Mouse (Mus musculus) megakaryocyte-erythroid progenitor cell, adult 5-6 weeks (primary cell): ENCODE measurements around the gene Asic4. TPM values are rescaled to one million over a fixed set of nuclear protein-coding genes. Genes with fewer than 3 reads are reported as not detected.

Experiments
- ATAC-seq: replicated peaks from 2 replicates; pipeline ENCODE4 v1.8.0; 2016; ENCODE audit warnings: mild to moderate bottlenecking, inconsistent platforms; ENCODE audit not compliant: severe bottlenecking, poor library complexity, low FRiP score, low TSS enrichment
- total RNA-seq, 2 experiments: library from RNA; stranded (forward) in 1 of 2; stranded (reverse) in 1 of 2; fragments of 200-1000, 215-1000 nt in 1 of 2; fragments of >200 nt in 1 of 2; fragmentation: Nextera tagmentation in 1 of 2; gene quantifications; 2 replicates each; pipeline ENCODE4 v1.2.3; 2014 to 2017

Gene Asic4
- total RNA-seq, 2 experiments from 2014 or later: not detected

DNA sequence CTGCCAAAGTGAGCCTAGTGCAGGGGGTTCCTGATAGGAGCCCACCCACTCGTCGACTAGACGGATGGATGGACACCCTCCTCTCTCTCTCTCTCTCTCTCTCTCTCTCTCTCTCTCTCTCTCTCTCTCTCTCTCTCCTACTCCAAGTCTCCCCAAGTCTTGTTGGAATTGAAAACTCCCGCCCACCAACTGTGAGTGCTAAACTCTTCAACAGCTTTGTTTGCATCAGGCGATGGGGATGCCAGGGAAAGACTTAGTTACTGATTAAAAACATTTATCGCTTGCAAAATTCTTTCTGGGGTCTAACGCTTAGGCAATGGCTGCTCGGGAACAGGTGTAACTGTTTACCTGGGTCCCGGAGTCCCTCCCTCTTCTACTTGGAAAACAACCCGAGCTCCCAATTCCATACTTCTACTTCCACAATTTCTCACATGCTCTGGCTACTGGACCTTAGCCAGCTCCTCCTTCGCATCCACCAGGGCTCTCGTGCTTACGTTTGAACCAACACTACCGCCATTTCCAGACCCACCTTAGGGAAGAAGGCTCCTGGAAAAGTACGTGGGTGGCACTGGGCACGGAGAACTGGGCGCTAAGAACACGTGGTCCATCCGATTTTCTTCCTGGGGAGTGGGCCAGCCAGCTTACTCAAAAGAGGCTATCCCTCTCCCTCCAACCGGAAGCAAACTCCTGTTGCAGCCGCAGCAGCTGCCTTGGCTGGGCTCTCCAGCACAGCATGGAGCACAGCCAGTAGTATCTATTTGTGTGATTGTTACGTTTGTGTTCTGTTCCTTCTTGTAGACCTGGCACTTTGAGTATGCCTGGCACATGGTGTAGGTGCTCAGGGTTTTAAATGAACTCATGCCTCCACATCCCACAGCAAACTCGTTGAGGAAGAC lies 8.8 kb downstream of the Asic4 start:
- ATAC-seq: no peak

DNA sequence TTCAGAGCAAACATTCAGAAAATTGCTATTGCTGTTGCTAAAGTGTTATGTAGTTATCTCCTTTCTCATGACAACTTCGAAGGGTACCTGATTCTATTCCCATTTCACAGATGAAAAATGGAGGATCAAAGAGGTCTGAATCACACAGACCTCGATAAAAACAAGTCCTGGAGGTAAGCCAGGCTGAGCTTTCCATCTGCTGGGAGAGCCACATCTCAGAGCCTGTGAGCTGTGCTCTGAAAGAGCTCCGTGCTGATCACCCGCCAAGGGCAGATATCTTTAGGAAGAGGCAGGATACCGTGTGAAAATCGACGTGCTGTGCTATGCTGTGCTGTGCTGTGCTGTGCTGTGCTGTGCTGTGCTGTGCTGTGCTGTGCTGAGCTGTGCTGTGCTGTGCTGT lies 10.1 kb downstream of the Asic4 start:
- no peak for ATAC-seq

DNA sequence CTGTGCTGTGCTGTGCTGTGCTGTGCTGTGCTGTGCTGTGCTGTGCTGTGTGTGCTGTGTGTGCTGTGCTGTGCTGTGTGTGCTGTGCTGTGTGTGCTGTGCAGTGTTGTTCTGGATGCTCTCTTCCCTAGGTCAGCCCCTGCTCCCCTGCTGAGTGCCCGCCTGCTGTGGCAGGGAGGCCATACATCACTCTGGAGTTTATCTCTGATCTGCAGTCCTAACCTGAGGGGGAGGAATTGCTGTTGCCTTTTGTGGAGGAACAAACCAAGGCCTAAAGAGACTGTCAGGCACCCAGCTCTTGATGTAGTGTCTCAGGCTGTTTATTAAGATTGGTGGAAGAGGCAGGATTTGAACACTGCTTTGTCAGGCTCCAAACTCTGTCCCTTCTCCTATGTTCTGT lies 12.4 kb downstream of the Asic4 start:
- ATAC-seq: peak; percentile 60

GRCm38 (mm10) chr1:75463652-75464204 lies 13.5 kb downstream of the Asic4 start:
- peak; percentile 81 for ATAC-seq

DNA sequence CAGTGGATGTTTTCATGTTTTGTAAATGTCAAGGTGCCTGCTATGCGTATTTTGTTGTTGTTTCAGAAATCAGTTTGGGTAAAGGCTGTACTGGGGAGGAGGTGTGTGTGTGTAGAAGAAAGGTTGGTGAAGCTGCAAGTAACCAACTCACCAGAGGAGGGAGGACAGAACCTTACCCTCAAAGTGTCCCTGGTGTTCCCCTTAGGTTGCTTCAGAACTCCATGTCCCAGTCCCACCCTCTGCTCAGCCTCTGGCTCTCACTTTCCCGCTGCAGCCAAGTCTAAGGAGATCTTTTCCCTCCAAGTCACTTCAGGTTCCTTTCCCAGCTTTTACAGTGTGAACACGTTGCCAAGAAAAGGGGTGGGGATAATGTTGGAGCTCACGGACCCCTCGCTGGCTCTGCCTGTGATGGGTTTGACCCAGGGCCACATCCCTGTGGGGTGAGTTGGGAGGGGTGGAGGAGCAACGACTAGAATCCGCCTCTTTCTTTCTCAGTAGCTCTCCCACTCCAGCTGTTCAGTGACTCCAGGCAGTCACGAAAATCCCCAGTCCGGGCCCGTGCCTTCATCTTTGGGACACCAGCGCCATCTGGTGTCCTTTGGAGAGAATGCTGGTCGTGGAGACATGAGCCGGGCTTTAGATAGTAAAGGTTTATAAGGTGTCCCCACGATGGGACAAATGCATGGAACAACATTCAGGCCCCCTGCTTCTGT lies 17.1 kb downstream of the Asic4 start:
- peak; percentile 61 for ATAC-seq

- no peak for ATAC-seq
Measured at GRCm38 (mm10) chr1:75469287-75469825, 19.1 kb downstream of the Asic4 start.

DNA sequence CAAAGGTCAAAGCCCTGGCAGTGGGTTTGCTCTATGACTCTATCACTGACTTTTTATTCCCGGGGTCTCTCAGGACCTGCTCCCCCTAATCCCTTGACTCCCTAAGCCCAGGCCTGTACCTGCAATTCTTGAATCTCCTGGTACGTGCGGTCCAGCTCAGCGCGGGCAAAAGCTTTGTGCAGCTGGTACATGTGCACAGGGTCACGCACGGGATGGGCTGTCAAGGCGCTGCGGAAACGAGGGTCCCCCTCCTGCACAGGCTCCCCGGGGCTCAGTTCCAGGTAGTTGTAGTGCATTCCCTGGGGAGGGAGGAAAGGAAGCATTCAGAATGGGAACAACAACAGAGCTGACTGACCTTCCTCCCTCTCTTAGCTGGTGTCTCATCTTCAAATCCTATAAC lies 26.2 kb downstream of the Asic4 start:
- no peak for ATAC-seq

DNA sequence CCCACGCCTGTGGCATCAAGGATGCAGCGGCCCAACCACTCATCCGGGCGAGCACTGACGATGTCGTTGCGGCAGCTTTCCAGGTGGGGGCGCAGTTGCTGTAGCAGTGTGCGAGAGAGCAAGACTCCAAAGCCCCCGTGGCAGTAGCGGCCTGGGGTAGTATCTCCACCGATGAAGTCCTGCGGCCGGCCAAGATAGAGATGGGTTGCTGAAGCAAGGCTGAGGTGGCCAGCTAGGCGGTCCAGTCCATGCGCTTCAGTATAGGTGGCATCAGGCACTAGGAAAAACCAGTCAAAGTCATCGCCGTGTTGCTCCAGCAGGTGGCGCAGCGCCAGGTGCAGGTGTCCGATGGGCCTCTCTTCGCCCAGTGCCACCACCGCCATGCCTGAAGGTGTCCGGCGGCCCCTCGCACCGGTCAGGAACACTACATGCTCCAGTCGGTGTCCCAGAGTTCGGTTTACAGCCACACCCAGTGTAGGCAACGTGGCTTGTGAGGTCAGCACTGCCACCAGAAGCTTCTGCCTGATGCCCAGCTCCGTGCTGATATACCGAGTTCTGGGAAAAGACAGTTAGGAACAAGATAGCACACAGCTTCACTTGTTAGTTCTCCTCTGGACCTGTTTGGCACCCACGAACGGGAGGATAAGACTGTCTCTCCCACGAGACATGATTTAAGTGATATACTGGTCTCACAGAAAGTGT lies 27.2 kb downstream of the Asic4 start:
- ATAC-seq: peak; percentile 49

GRCm38 (mm10) chr1:75477966-75478290 lies 27.7 kb downstream of the Asic4 start:
- no peak for ATAC-seq

DNA sequence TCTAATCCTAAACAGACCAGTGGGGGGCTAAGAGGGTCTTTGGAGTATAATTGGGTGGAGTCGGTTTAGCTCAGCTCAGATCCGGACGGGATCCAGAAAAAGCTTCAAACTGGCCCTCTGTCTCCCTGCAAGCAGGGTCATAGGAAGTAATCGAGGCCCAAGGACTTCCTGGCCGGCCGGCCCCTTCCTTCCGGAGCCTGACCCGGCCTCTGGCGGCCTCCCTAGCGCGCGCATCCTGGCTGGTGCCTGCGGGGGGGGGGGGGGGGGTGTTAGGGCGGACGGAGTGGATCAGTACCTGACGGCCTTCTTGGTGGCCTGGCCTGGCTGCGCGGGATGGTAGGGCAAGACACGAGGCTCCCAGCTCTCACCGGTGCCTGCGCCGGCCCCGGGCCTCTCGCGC lies 28.3 kb downstream of the Asic4 start:
- ATAC-seq: no peak

DNA sequence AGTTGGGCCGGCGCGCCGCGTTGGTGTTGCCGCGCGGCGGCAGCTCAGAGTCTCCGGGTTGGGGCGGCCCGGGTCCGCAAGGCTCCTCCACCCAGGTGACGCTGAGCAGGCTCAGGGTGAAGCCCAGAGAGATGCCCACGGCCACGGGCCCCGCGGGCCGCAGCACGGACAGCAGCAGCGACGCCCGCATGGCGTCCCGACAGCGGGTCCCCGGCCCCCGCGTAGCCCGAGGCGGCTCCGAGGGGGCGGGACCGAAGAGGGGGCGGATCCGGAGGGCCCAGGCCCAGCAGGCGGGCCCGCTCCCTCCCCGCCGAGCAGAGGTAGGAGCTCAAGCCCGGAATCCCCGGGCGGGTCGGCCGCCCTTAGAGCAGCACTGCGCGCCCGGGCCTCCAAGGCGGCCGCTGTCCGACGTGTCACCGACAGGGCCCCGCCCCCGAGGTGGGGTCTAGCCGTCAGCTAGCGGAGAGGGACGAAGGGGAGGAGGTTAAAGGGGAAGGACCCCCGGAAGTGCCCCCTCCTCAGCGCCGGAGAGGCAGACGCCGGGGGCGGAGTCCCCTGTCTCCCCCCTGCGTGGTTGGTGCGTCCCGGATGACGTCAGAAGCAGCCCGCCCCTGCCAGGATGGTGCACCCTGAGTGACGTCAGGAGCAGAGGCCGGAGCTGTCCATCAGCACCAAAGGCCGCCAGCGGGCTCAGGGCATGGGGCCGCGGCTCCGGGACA lies 28.8 kb downstream of the Asic4 start, which contains the start of the genes Chpf and Tmem198:
Chpf (minus strand) TSS at position 392 of the 719 bp plus-strand sequence.
Tmem198 (plus strand) TSS at position 617 of the 719 bp plus-strand sequence.
- ATAC-seq: peak; percentile 82

DNA sequence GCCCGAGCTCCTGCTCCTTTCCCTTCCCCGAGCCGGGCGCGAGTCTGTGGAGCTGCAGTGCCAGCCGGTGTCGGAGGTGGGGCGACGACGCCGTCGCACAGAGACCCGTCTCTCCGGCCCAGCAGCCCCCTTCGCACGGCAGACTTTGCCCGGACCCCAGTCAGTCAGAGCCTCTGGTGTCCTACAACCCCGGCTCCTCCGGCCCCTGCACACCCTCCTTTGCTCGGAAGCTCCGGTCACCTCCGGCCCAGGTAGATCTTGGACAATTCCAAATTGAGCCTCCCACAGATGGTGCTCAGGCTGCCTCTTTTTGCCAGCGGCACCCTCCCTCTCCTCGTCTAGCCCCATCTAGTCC lies 29.4 kb downstream of the Asic4 start:
- no peak for ATAC-seq

- ATAC-seq: no peak
Measured at GRCm38 (mm10) chr1:75480036-75480435, 29.8 kb downstream of the Asic4 start.

DNA sequence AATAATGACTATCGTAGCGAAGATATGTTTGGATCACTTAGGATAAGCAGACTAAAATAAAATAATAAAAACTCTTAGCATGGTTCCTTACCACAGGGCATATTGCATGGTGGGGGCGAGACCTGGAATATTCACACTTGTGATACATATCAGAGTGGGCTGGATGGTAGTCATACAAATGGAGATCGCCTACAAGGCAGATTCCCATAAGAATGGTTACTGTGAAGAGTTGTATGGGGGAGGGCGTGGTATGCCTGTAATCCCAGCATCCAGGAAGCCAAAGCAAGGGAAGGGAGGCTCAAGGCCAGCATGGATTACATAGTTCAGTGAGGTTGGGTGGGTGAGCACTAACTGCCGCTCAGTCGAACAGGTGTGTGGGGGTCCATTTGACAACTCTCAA lies 30.5 kb downstream of the Asic4 start:
- ATAC-seq: no peak

DNA sequence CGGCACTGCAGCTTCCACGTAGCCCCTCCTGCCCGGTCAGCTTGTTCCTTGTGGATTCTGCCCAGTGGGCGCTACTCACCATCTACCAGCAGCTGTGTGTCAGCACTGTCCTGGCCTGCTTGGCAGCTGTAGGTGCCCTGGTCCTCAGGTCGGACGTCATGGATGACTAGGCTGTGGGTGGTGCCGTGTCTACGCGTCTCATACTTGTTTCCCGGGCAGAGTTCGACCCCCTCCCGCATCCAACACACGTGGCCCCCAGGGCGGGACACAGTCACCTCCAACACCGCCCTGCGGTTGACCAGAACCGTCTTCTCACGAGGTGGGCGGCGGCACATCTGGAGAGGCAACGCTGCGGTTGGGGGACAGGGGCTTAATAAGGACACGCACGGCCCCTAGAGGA lies 36.3 kb downstream of the Asic4 start:
- ATAC-seq: no peak

DNA sequence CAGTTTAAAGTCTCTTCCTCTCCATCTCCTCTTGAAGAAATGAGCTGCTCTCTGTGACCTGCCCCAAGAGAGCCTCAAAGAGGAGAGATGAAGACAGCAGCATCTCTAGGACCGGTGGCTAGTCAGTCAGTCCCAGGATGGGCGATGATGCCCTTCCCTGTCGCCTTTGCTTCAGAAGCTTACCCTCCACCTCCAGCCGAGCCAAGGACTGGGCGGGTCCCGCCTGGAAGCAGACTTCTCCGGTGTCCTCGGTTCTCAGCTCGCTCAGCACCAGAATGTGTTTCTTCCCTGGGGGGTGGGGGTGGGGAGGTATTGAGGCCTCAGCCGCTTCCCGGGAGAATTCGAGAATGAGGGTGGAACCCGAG lies 36.8 kb downstream of the Asic4 start:
- ATAC-seq: no peak

DNA sequence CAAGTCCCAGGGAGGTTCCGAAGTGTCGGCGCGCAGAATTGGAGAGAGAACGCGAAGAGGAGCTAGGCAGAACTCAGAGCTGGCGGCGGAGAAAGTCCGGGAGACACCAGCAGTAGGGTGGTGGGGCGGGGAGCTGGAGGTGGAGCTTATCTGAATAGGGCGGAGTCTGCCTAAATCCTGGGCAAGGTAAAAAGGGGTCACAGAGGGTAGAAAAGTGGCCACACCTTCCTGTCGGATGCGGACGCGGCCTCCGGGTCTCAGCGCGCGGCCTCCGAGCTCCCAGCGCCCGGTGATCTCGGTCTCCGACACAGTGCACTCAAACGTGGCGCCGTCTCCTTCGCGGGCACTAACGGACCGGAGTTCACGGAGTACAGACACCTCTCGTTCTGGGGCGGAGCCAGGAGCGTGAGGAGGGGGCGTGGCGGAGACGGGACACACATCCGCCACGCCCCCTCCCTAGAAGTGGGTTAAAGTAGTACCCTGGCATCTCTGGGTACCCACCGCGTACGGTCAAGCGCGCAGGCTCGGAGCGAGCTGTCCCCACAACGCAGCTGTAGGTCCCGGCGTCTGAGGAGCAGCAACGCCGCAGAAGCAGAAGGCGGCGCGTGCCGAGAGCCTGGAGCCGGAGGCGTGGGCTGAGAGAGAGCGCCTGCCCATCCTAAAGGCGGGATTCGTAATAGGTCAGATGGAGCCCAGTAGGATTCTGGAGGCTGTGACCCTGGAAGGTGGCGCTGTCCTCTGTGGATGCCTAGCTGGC lies 37.3 kb downstream of the Asic4 start:
- peak; percentile 57 for ATAC-seq

DNA sequence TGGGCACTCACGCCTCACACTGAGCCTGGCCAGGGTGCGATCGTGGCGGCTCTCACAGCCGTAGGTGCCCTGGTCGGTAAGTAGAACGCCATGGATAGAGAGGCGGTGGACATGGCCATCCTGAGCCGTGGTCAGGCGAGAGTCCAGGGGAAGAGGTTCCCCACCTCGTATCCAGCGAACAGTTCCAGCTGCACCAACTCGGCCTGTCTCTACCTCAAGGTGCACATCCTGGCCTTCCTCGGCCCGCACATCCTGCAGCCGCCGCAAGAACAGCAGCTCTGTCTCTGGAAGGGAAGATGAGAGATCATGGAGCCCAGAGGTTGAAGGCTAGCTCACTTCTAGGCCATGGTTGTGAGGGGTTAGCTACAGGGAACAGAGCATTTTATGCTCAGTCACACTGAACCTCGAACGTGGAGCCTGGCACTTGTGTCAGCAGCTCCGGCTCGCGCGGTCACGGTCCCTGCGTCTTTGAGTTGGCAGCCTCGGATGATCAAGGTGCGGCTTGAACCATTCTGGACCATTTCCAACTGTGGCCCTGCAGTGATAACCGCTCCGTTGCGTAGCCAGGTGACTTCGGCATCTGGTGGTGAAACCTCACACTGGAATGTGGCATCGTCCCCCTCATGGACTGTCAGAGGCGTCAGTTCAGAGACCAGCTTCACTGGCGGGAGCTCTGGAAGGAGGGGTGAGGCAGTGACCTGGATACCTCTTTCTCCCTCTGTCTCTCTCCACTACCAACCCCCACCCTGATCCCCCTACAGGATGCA lies 40.7 kb downstream of the Asic4 start:
- ATAC-seq: no peak
